Mouse (Mus musculus) CD4-positive naive resting alpha-beta T cell, adult 57 days (primary cell): Measurements from ENCODE around the gene Myoc. TPM values are rescaled to one million over a fixed set of nuclear protein-coding genes. Genes with fewer than 3 reads are reported as not detected.

Source experiments
- total RNA-seq: library from RNA; stranded (reverse); gene quantifications from one replicate; pipeline ENCODE4 v1.2.4, GENCODE M21; 2023

Gene Myoc
- not detected for total RNA-seq

DNA sequence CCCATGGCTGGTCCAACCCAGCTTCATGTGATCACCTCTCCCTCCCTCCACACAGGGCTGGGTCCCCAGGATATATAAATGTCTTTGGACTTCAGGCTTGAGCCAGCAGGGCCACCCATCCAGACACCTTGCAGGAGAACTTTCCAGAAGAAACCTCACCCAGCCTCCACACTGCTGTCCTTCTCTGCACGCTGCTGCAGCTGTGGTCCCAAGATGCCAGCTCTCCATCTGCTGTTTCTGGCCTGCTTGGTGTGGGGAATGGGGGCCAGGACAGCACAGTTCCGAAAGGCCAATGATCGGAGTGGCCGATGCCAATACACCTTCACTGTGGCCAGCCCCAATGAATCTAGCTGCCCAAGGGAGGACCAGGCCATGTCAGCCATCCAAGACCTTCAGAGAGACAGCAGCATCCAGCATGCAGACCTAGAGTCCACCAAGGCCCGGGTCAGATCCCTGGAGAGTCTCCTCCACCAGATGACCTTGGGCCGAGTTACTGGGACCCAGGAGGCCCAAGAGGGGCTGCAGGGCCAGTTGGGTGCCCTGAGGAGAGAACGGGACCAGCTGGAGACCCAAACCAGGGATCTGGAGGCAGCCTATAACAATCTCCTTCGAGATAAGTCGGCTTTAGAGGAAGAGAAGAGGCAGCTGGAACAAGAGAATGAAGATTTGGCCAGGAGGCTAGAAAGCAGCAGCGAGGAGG, at the start of gene Myoc:
Gene Myoc (plus strand): TSS at position 105 of the 700 bp plus-strand sequence.

DNA sequence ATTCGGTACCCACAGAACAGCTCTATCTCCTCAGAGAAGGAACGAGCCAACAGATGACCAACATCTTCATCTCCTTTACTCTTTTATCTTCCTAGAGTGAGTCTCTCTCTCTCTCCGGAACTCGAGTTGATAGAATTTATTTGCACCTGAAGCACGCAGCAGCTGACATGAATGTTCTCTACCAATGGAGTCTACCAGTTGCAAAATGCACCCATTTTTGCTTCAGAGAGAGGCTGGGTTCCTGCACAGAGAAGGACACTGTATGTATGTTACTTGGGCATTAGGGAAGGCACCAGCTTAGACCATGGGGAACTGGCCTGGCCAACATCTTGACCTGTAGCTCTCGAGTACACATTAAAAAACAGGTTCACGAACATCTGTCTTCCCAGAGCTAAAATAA, 19.2 kb downstream of the Myoc start, which contains the start of gene Myocos:
Gene Myocos (minus strand): TSS at position 101 of the 400 bp plus-strand sequence.

Other genes starting within 250 kb of the Myoc start
- not detected for gene Dnm3, start 161.1 kb upstream of the Myoc start, total RNA-seq
- gene Mettl13, start 90.6 kb upstream of the Myoc start, total RNA-seq, result 14.6 TPM
- gene Vamp4, start 68.6 kb upstream of the Myoc start, total RNA-seq, result 81.3 TPM
- gene Myocos, start 19.1 kb downstream of the Myoc start, total RNA-seq, result 0.80 TPM
- 595 TPM for gene Prrc2c, start 101.4 kb downstream of the Myoc start, total RNA-seq
- gene Fmo4, start 174.8 kb downstream of the Myoc start, total RNA-seq, result not detected
- gene Fmo1, start 227.5 kb downstream of the Myoc start, total RNA-seq, result 0.38 TPM